Mouse (Mus musculus): ENCODE data around the gene Snx12. TPM values are rescaled to one million over a fixed set of nuclear protein-coding genes. Genes with fewer than 3 reads are reported as not detected.

The Snx12 gene
- polyA plus RNA-seq, 1 experiment from 2014 or later = 30.7 TPM

- DNase-seq (ENCODE audit: low spot score) = no peak
- 25% methylated on average over 8 of the region's 13 CpGs for WGBS
- Histone ChIP-seq H3K4me3 (ENCODE audit: low read depth, low read length) (no peak overlapping the region), H3K9ac (replicated peaks; ENCODE audit: low read depth) (no peak overlapping the region), H3K4me2 (replicated peaks; ENCODE audit: low read depth, low read length) (no peak overlapping the region), H3K36me3 (ENCODE audit: insufficient read depth, low read length) (no peaks in the 10 kb centered on the region), H3K27ac (ENCODE audit: low read length) (no peak overlapping the region), H3K27me3 (replicated peaks; ENCODE audit: insufficient read depth, low read length) (no peaks in the 10 kb centered on the region), H3K9me3 (ENCODE audit: low read length) (no peaks in the 10 kb centered on the region), H3K4me1 (ENCODE audit: insufficient read depth, low read depth, low read length) (no peaks in the 10 kb centered on the region)
- TF ChIP-seq CTCF (IDR thresholded peaks at IDR 0.05) (no peak), EP300 (IDR thresholded peaks at IDR 0.05) (no peak)
- ATAC-seq = no peak; the same call in 1 of the 2 replicates
Measured at GRCm38 (mm10) chrX:101260441-101261325, 38.3 kb upstream of the Snx12 start.

- Histone ChIP-seq H3K4me3 (ENCODE audit: low read depth, low read length) (no peak overlapping the region), H3K27me3 (replicated peaks; ENCODE audit: insufficient read depth, low read length) (no peaks in the 10 kb centered on the region), H3K27ac (ENCODE audit: low read length) (no peak overlapping the region), H3K4me2 (replicated peaks; ENCODE audit: low read depth, low read length) (no peak overlapping the region), H3K9ac (replicated peaks; ENCODE audit: low read depth) (no peak overlapping the region), H3K36me3 (ENCODE audit: insufficient read depth, low read length) (no peaks in the 10 kb centered on the region), H3K9me3 (ENCODE audit: low read length) (no peaks in the 10 kb centered on the region), H3K4me1 (ENCODE audit: insufficient read depth, low read depth, low read length) (no peaks in the 10 kb centered on the region)
- DNase-seq (ENCODE audit: low spot score) = no peak
- no peak for ATAC-seq
- TF ChIP-seq EP300 (IDR thresholded peaks at IDR 0.05) (no peak), CTCF (IDR thresholded peaks at IDR 0.05) (peak; percentile 45)
- WGBS = 83% methylated on average over 13 of the region's 13 CpGs
Measured at GRCm38 (mm10) chrX:101256603-101257002, 34.2 kb upstream of the Snx12 start.

GRCm38 (mm10) chrX:101254740-101255139 lies 32.4 kb upstream of the Snx12 start:
- Histone ChIP-seq H3K4me2 (replicated peaks; ENCODE audit: low read depth, low read length) (peak overlapping the region; percentile 79), H3K27me3 (replicated peaks; ENCODE audit: insufficient read depth, low read length) (no peaks in the 10 kb centered on the region), H3K4me1 (ENCODE audit: insufficient read depth, low read depth, low read length) (no peaks in the 10 kb centered on the region), H3K36me3 (ENCODE audit: insufficient read depth, low read length) (no peaks in the 10 kb centered on the region), H3K9ac (replicated peaks; ENCODE audit: low read depth) (peak overlapping the region; percentile 26; the same call in 1 of the 2 replicates), H3K9me3 (ENCODE audit: low read length) (no peaks in the 10 kb centered on the region), H3K4me3 (ENCODE audit: low read depth, low read length) (peak overlapping the region; percentile 53), H3K27ac (ENCODE audit: low read length) (no peak overlapping the region)
- DNase-seq (ENCODE audit: low spot score) (no peak), ATAC-seq (peak; percentile 8; the same call in 1 of the 2 replicates)
- TF ChIP-seq CTCF (IDR thresholded peaks at IDR 0.05) (no peak), EP300 (IDR thresholded peaks at IDR 0.05) (no peak)
- 17% methylated on average over 22 of the region's 26 CpGs for WGBS

GRCm38 (mm10) chrX:101253952-101254729 lies 31.8 kb upstream of the Snx12 start, which contains the start of gene Foxo4:
TSS of gene Foxo4 (plus strand) at chrX:101254528.
- Histone ChIP-seq H3K4me3 (ENCODE audit: low read depth, low read length) (peak within 1 kb of the TSS; percentile 53), H3K4me2 (replicated peaks; ENCODE audit: low read depth, low read length) (peak within 1 kb of the TSS; percentile 79), H3K36me3 (ENCODE audit: insufficient read depth, low read length) (no peaks in the 10 kb centered on the region), H3K9ac (replicated peaks; ENCODE audit: low read depth) (peak within 1 kb of the TSS; percentile 26; the same call in 1 of the 2 replicates), H3K4me1 (ENCODE audit: insufficient read depth, low read depth, low read length) (no peaks in the 10 kb centered on the region), H3K9me3 (ENCODE audit: low read length) (no peaks in the 10 kb centered on the region), H3K27ac (ENCODE audit: low read length) (peak within 1 kb of the TSS; percentile 72), H3K27me3 (replicated peaks; ENCODE audit: insufficient read depth, low read length) (no peaks in the 10 kb centered on the region)
- DNase-seq (ENCODE audit: low spot score) = peak; percentile 94
- peak; percentile 95 for ATAC-seq
- TF ChIP-seq CTCF (IDR thresholded peaks at IDR 0.05) (no peak), EP300 (IDR thresholded peaks at IDR 0.05) (no peak)
- WGBS = 18% methylated on average over 41 of the region's 47 CpGs

GRCm38 (mm10) chrX:101245011-101245410 lies 22.6 kb upstream of the Snx12 start:
- WGBS = 9% methylated on average over 1 of the region's 1 CpGs
- no peak for ATAC-seq

GRCm38 (mm10) chrX:101222796-101223162 lies 416 bp upstream of the Snx12 start:
- no peak for DNase-seq (ENCODE audit: low spot score)
- TF ChIP-seq EP300 (IDR thresholded peaks at IDR 0.05) = no peak; the same call in 1 of the 2 replicates
- TF ChIP-seq CTCF (IDR thresholded peaks at IDR 0.05) = no peak
- Histone ChIP-seq H3K9me3 (ENCODE audit: low read length) (no peaks in the 10 kb centered on the region), H3K4me3 (ENCODE audit: low read depth, low read length) (peak overlapping the region; percentile 53), H3K27me3 (replicated peaks; ENCODE audit: insufficient read depth, low read length) (no peaks in the 10 kb centered on the region), H3K4me1 (ENCODE audit: insufficient read depth, low read depth, low read length) (no peaks in the 10 kb centered on the region), H3K9ac (replicated peaks; ENCODE audit: low read depth) (no peak overlapping the region), H3K4me2 (replicated peaks; ENCODE audit: low read depth, low read length) (peak overlapping the region; percentile 54), H3K36me3 (ENCODE audit: insufficient read depth, low read length) (no peaks in the 10 kb centered on the region), H3K27ac (ENCODE audit: low read length) (no peak overlapping the region)
- no peak; the same call in 1 of the 2 replicates for ATAC-seq
- WGBS = 21% methylated on average over 7 of the region's 7 CpGs

More at GRCm38 (mm10) chrX:101245011-101245410, 22.6 kb upstream of the Snx12 start:
- H3K36me3 ChIP-seq (ENCODE audit: insufficient read depth, low read length) = no peaks in the 10 kb centered on the region
- H3K4me1 ChIP-seq (ENCODE audit: insufficient read depth, low read depth, low read length) = no peaks in the 10 kb centered on the region
- no peak overlapping the region for H3K4me3 ChIP-seq (ENCODE audit: low read depth, low read length)
- DNase-seq (ENCODE audit: low spot score) = no peak
- no peak overlapping the region for H3K27ac ChIP-seq (ENCODE audit: low read length)
- H3K27me3 ChIP-seq (replicated peaks; ENCODE audit: insufficient read depth, low read length) = no peaks in the 10 kb centered on the region
- no peaks in the 10 kb centered on the region for H3K9me3 ChIP-seq (ENCODE audit: low read length)
- no peak for TF ChIP-seq EP300 (IDR thresholded peaks at IDR 0.05)
- TF ChIP-seq CTCF (IDR thresholded peaks at IDR 0.05) = no peak
- no peak overlapping the region for H3K9ac ChIP-seq (replicated peaks; ENCODE audit: low read depth)
- H3K4me2 ChIP-seq (replicated peaks; ENCODE audit: low read depth, low read length) = no peak overlapping the region

Measured in lung, postnatal 0 days (tissue).